Mouse (Mus musculus): Measurements from ENCODE around the gene Gm5168.
"Not testable (repeated sequence)": the region's sequence is repeated elsewhere in the genome, so short reads cannot be mapped to it uniquely, and the experiment has no call there.

Gm5168 gene

GRCm38 (mm10) chrX:26050941-26051340 is at the start of gene Gm5168:
Gm5168 (minus strand) TSS chrX:26051041.
- not testable (repeated sequence) for DNase-seq (ENCODE audit: low spot score in 2 of 2)

Data from right cerebral cortex, adult 2 months (tissue).